Mouse (Mus musculus): ENCODE data around the gene Acot2. TPM values are rescaled to one million over a fixed set of nuclear protein-coding genes. Genes with fewer than 3 reads are reported as not detected.

Gene Acot2
- polyA plus RNA-seq, 1 experiment from 2014 or later: 12.2 TPM

DNA sequence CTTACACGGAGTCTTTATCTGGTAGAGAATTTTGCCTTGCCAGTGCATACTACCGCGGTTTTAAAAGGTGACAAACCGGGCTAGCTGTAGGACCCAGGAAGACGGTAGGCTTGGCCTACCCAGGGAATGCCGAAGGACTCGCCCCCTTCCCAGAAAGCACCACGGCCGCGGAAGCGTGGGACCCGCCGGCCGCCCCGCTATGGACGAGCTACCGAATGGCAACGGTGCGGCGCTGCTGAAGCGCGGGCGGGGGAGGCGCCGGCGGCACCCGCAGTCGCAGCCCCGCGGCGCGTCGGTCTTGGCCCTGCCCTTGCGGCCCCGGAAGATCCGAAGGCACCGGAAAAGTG is 37.2 kb upstream of the Acot2 start, which contains the start of gene Riox1:
Riox1 (plus strand) TSS at position 116 of the 347 bp plus-strand sequence.
- ATAC-seq (replicated peaks; ENCODE audit: low FRiP score): peak; percentile 92
- H3K36me3 ChIP-seq (ENCODE audit: control insufficient read depth, insufficient read depth, low read length): peaks cover 3% of the 10 kb centered on the region; the same call in 1 of the 2 replicates
- H3K27me3 ChIP-seq (ENCODE audit: control insufficient read depth, insufficient read depth, low read length): no peaks in the 10 kb centered on the region
- H3K9ac ChIP-seq (ENCODE audit: low read length): peak within 1 kb of the TSS; percentile 86
- peak within 1 kb of the TSS; percentile 82 for H3K4me3 ChIP-seq (ENCODE audit: low read depth, low read length)
- WGBS: under 1% methylated on average over 37 of the region's 37 CpGs
- peaks cover 7% of the 10 kb centered on the region for H3K4me1 ChIP-seq (replicated peaks; ENCODE audit: control insufficient read depth, insufficient read depth, low read length)
- H3K9me3 ChIP-seq (ENCODE audit: control insufficient read depth, low read length): no peaks in the 10 kb centered on the region
- peak within 1 kb of the TSS; percentile 41; the same call in 1 of the 2 replicates for H3K27ac ChIP-seq (ENCODE audit: low read depth, low read length)
- peak; percentile 93 for DNase-seq (ENCODE audit: low spot score)
- H3K4me2 ChIP-seq (ENCODE audit: low read depth, low read length, severe bottlenecking): peak within 1 kb of the TSS; percentile 87

DNA sequence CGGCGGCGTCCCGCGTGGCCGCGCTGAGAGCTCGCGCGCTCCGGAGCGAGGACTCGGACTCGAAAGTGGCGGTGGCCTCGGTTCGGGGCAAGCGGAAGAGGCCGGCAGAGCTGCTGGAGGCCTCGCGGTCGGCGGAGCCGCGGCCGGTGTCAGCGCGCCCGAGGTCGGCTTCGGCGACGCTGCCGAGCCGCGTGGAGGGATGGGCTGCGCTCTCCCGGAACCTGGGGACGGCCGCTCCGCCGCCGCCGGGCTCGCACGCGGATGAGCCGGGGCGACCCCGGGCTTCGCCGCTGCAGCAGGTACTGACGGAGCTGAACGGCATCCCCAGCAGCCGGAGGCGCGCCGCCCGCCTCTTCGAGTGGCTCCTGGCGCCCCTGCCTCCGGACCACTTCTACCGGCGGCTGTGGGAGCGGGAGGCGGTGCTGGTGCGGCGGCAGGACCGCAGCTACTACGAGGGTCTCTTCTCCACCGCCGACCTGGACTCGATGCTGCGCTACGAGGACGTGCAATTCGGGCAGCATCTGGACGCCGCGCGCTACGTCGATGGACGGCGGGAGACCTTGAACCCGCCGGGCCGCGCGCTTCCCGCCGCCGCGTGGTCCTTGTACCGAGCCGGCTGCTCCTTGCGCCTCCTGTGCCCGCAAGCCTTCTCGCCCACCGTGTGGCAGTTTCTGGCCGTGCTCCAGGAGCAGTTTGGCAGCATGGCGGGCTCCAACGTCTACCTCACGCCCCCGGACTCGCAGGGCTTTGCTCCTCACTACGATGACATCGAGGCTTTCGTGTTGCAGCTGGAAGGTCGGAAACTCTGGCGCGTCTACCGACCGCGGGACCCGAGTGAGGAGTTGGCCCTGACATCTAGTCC is 36.6 kb upstream of the Acot2 start:
- H3K4me1 ChIP-seq (replicated peaks; ENCODE audit: control insufficient read depth, insufficient read depth, low read length): peaks cover 7% of the 10 kb centered on the region
- DNase-seq (ENCODE audit: low spot score): peak; percentile 79
- peaks cover 3% of the 10 kb centered on the region; the same call in 1 of the 2 replicates for H3K36me3 ChIP-seq (ENCODE audit: control insufficient read depth, insufficient read depth, low read length)
- no peaks in the 10 kb centered on the region for H3K27me3 ChIP-seq (ENCODE audit: control insufficient read depth, insufficient read depth, low read length)
- under 1% methylated on average over 107 of the region's 116 CpGs for WGBS
- H3K9me3 ChIP-seq (ENCODE audit: control insufficient read depth, low read length): no peaks in the 10 kb centered on the region
- peak overlapping the region; percentile 82 for H3K4me3 ChIP-seq (ENCODE audit: low read depth, low read length)
- H3K9ac ChIP-seq (ENCODE audit: low read length): peak overlapping the region; percentile 86
- peak; percentile 70 for ATAC-seq (replicated peaks; ENCODE audit: low FRiP score)
- H3K4me2 ChIP-seq (ENCODE audit: low read depth, low read length, severe bottlenecking): peak overlapping the region; percentile 87
- peak overlapping the region; percentile 41; the same call in 1 of the 2 replicates for H3K27ac ChIP-seq (ENCODE audit: low read depth, low read length)

DNA sequence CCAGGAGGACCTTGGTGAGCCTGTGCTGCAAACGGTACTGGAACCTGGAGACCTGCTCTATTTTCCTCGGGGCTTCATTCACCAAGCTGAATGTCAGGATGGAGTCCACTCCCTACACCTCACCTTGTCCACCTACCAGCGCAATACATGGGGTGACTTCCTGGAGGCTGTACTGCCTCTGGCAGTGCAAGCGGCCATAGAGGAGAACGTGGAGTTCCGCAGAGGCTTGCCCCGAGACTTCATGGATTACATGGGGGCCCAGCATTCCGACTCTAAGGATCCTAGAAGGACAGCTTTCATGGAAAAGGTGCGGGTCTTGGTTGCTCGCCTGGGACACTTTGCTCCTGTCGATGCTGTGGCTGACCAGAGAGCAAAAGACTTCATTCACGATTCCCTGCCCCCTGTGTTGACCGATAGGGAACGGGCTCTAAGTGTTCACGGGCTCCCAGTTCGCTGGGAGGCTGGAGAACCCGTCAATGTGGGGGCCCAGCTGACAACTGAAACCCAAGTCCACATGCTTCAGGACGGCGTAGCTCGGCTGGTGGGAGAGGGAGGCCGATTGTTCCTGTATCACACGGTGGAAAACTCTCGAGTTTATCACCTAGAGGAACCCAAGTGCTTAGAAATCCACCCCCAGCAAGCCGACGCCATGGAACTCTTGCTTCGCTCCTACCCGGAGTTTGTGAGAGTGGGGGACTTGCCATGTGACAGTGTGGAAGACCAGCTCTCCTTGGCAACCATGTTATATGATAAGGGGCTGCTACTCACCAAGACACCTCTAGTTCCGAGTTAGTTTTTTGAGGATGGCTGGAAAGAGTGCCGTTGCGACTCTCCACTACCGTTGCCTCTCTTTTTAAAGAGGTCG is 35.7 kb upstream of the Acot2 start:
- Histone ChIP-seq H3K9me3 (ENCODE audit: control insufficient read depth, low read length) (no peaks in the 10 kb centered on the region), H3K9ac (ENCODE audit: low read length) (peak overlapping the region; percentile 86), H3K4me3 (ENCODE audit: low read depth, low read length) (peak overlapping the region; percentile 82), H3K27ac (ENCODE audit: low read depth, low read length) (no peak overlapping the region), H3K27me3 (ENCODE audit: control insufficient read depth, insufficient read depth, low read length) (no peaks in the 10 kb centered on the region), H3K36me3 (ENCODE audit: control insufficient read depth, insufficient read depth, low read length) (peaks cover 3% of the 10 kb centered on the region; the same call in 1 of the 2 replicates), H3K4me1 (replicated peaks; ENCODE audit: control insufficient read depth, insufficient read depth, low read length) (peaks cover 7% of the 10 kb centered on the region), H3K4me2 (ENCODE audit: low read depth, low read length, severe bottlenecking) (peak overlapping the region; percentile 87)
- 70% methylated on average over 32 of the region's 32 CpGs for WGBS
- ATAC-seq (replicated peaks; ENCODE audit: low FRiP score) (no peak), DNase-seq (ENCODE audit: low spot score) (no peak)

DNA sequence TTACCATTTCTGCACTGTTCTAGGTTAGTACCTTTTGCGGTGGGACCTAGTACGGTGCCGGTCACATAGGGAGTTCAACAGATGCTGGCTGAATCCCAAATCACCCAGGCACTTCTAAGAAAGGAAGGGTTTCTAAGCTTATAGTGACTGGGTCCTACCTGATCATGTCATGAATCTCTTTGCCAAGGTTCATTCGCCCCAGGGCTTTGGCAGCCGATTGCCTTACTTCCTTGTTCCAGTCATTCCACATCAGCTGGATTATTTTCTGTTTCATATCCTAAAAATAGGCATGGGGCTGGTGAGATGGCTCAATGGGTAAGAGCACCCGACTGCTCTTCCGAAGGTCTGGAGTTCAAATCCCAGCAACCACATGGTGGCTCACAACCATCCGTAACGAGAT is 29.4 kb upstream of the Acot2 start:
- no peaks in the 10 kb centered on the region for H3K9me3 ChIP-seq (ENCODE audit: control insufficient read depth, low read length)
- no peak overlapping the region for H3K27ac ChIP-seq (ENCODE audit: low read depth, low read length)
- H3K4me1 ChIP-seq (replicated peaks; ENCODE audit: control insufficient read depth, insufficient read depth, low read length): peaks cover 2% of the 10 kb centered on the region; the same call in 1 of the 2 replicates
- H3K27me3 ChIP-seq (ENCODE audit: control insufficient read depth, insufficient read depth, low read length): no peaks in the 10 kb centered on the region
- H3K4me2 ChIP-seq (ENCODE audit: low read depth, low read length, severe bottlenecking): no peak overlapping the region
- WGBS: 96% methylated on average over 9 of the region's 9 CpGs
- H3K9ac ChIP-seq (ENCODE audit: low read length): no peak overlapping the region
- H3K4me3 ChIP-seq (ENCODE audit: low read depth, low read length): no peak overlapping the region
- no peak for ATAC-seq (replicated peaks; ENCODE audit: low FRiP score)
- peaks cover 3% of the 10 kb centered on the region; the same call in 1 of the 2 replicates for H3K36me3 ChIP-seq (ENCODE audit: control insufficient read depth, insufficient read depth, low read length)
- no peak for DNase-seq (ENCODE audit: low spot score)

DNA sequence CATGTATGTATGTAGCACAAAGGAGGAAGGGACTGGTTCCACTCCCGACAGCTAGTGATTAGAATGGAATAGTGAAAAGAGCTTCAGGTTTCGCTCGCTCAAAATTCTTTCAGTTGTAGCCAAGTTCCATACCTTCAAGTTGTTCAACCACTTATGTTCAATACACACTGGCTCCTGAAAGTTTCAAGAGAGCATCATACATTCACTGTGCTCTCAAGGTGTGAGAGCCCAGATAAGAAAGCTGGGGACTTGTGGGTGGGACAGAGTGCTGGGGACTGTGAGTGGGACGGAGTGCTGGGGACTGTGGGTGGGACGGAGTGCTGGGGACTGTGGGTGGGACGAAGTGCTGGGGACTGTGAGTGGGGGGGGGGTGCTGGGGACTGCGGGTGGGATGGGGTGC is 22.4 kb upstream of the Acot2 start:
- WGBS: 84% methylated on average over 6 of the region's 7 CpGs
- no peak overlapping the region for H3K4me2 ChIP-seq (ENCODE audit: low read depth, low read length, severe bottlenecking)
- H3K36me3 ChIP-seq (ENCODE audit: control insufficient read depth, insufficient read depth, low read length): no peaks in the 10 kb centered on the region
- no peak overlapping the region for H3K4me3 ChIP-seq (ENCODE audit: low read depth, low read length)
- H3K4me1 ChIP-seq (replicated peaks; ENCODE audit: control insufficient read depth, insufficient read depth, low read length): no peaks in the 10 kb centered on the region
- ATAC-seq (replicated peaks; ENCODE audit: low FRiP score) (no peak), DNase-seq (ENCODE audit: low spot score) (no peak)
- no peak overlapping the region for H3K9ac ChIP-seq (ENCODE audit: low read length)
- H3K27me3 ChIP-seq (ENCODE audit: control insufficient read depth, insufficient read depth, low read length): no peaks in the 10 kb centered on the region
- no peak overlapping the region for H3K27ac ChIP-seq (ENCODE audit: low read depth, low read length)
- H3K9me3 ChIP-seq (ENCODE audit: control insufficient read depth, low read length): no peaks in the 10 kb centered on the region

DNA sequence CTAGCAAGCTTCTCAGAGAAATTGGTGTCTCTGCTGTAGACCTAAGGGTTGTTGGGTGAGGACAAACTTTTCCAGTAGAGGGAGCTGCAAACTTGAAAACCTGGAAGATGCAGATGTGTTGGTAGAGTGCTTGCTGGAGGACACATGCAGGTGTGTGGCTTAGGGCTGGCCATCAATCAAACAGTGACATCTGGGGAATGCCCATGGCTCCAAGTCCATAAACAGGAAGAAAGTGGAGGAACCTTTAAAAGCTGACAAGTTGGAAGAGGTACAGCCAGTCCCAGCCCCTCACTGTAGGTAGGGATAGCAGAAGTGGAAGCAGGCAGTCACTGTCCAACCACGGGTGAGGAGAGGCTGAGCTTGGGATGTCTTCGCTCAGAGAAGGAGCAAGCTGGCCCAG is 15.5 kb upstream of the Acot2 start:
- Histone ChIP-seq H3K27ac (ENCODE audit: low read depth, low read length) (no peak overlapping the region), H3K4me2 (ENCODE audit: low read depth, low read length, severe bottlenecking) (no peak overlapping the region), H3K27me3 (ENCODE audit: control insufficient read depth, insufficient read depth, low read length) (no peaks in the 10 kb centered on the region), H3K4me3 (ENCODE audit: low read depth, low read length) (no peak overlapping the region), H3K9ac (ENCODE audit: low read length) (no peak overlapping the region), H3K36me3 (ENCODE audit: control insufficient read depth, insufficient read depth, low read length) (no peaks in the 10 kb centered on the region), H3K9me3 (ENCODE audit: control insufficient read depth, low read length) (0 out of 2 replicates have a peak, but pooled peaks cover 3% of the 10 kb centered on the region), H3K4me1 (replicated peaks; ENCODE audit: control insufficient read depth, insufficient read depth, low read length) (no peaks in the 10 kb centered on the region)
- no peak for DNase-seq (ENCODE audit: low spot score)
- 85% methylated on average over 2 of the region's 2 CpGs for WGBS
- ATAC-seq (replicated peaks; ENCODE audit: low FRiP score): no peak

DNA sequence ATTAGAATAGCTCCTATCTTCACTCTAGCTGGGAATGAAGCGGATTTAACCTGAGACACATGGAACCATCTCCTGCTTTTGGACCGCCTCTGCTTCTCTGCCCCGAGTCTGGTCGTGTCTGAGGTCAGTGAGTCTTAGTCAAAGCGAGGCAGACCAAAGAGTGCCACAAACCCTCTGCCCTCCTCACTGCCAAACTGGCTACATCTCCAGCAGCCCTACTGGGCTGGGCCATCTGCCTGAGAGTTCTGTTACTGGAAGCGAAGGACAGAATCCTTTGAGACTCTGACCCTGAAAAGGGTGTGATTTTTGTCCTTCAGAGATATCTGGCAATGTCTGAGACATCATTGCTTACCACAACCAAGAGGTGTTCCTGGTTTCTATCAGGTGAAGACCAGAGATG is 8.8 kb upstream of the Acot2 start:
- Histone ChIP-seq H3K4me2 (ENCODE audit: low read depth, low read length, severe bottlenecking) (no peak overlapping the region), H3K36me3 (ENCODE audit: control insufficient read depth, insufficient read depth, low read length) (no peaks in the 10 kb centered on the region), H3K27ac (ENCODE audit: low read depth, low read length) (no peak overlapping the region), H3K27me3 (ENCODE audit: control insufficient read depth, insufficient read depth, low read length) (no peaks in the 10 kb centered on the region), H3K4me1 (replicated peaks; ENCODE audit: control insufficient read depth, insufficient read depth, low read length) (no peaks in the 10 kb centered on the region), H3K9me3 (ENCODE audit: control insufficient read depth, low read length) (0 out of 2 replicates have a peak, but pooled peaks cover 3% of the 10 kb centered on the region), H3K9ac (ENCODE audit: low read length) (no peak overlapping the region), H3K4me3 (ENCODE audit: low read depth, low read length) (no peak overlapping the region)
- DNase-seq (ENCODE audit: low spot score): no peak
- no peak for ATAC-seq (replicated peaks; ENCODE audit: low FRiP score)
- 91% methylated on average over 6 of the region's 6 CpGs for WGBS

DNA sequence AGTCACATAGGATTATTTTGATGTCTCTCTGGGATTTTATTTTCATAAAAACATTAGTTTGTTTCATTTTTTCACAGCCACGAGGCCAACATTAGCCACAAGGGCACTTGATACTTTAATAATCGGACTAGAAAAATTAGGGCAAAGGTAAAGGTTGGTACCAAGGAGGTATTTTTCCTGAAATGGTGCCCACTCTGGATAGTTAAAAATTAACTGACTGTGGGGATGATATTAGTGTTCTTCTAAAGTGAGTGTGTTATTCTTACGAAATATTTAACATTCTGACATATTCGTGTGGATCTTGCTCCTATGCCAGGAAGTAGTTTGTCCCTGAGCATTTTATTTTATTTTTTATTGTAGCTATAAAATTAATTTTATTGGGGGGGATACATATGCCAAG is 6.0 kb upstream of the Acot2 start:
- Histone ChIP-seq H3K4me2 (ENCODE audit: low read depth, low read length, severe bottlenecking) (no peak overlapping the region), H3K9ac (ENCODE audit: low read length) (no peak overlapping the region), H3K27ac (ENCODE audit: low read depth, low read length) (no peak overlapping the region), H3K36me3 (ENCODE audit: control insufficient read depth, insufficient read depth, low read length) (no peaks in the 10 kb centered on the region), H3K4me3 (ENCODE audit: low read depth, low read length) (no peak overlapping the region), H3K27me3 (ENCODE audit: control insufficient read depth, insufficient read depth, low read length) (no peaks in the 10 kb centered on the region), H3K9me3 (ENCODE audit: control insufficient read depth, low read length) (no peaks in the 10 kb centered on the region), H3K4me1 (replicated peaks; ENCODE audit: control insufficient read depth, insufficient read depth, low read length) (no peaks in the 10 kb centered on the region)
- WGBS: 84% methylated on average over 4 of the region's 4 CpGs
- ATAC-seq (replicated peaks; ENCODE audit: low FRiP score) (no peak), DNase-seq (ENCODE audit: low spot score) (no peak)

All from forebrain, embryonic 11.5 days (tissue).